Mouse (Mus musculus): ENCODE measurements around the gene Foxk1. TPM values are rescaled to one million over a fixed set of nuclear protein-coding genes. Genes with fewer than 3 reads are reported as not detected.
A peak's percentile ranks its signal among the peaks of the same experiment; 100 is the strongest.

Gene Foxk1
- polyA plus RNA-seq, 1 experiment from 2014 or later, result 4.4 TPM

DNA sequence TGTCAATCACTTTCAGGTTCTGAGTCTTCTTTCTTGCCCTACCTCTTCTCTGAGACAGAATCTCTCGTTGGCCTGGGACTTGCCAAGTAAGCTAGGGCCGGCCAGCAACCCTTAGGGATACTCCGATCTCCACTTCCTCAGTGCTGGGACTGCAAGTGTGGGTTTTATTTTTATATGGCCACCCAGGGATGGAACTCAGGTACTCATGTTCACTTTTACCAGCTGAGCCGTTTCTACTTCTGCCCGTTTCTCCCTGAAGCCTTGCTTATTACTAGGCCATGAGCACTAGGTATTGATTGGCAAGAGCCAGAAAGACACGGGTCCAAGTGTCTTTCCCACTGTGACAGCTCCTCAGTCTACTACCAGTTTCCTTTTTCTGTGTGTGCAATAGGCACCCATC, 61.7 kb downstream of the Foxk1 start:
- Histone ChIP-seq H3K4me1 (ENCODE audit: insufficient read depth, low read length) (peaks cover 11% of the 10 kb centered on the region; the same call in 1 of the 2 replicates), H3K27ac (ENCODE audit: low read length) (peak overlapping the region; percentile 87), H3K4me3 (ENCODE audit: low read length) (peak overlapping the region; percentile 88), H3K36me3 (ENCODE audit: insufficient read depth, low read length) (peaks cover 16% of the 10 kb centered on the region), H3K27me3 (ENCODE audit: insufficient read depth, low read length) (no peaks in the 10 kb centered on the region), H3K9ac (replicated peaks; ENCODE audit: low read length) (peak overlapping the region; percentile 63), H3K4me2 (replicated peaks; ENCODE audit: low read depth, low read length) (peak overlapping the region; percentile 90), H3K9me3 (ENCODE audit: low read length) (no peaks in the 10 kb centered on the region)
- ATAC-seq (ENCODE audit: low FRiP score, low TSS enrichment), result no peak
- 89% methylated on average over 6 of the region's 6 CpGs for WGBS

- Histone ChIP-seq H3K9me3 (ENCODE audit: low read length) (no peaks in the 10 kb centered on the region), H3K9ac (replicated peaks; ENCODE audit: low read length) (peak within 1 kb of the TSS; percentile 63), H3K27me3 (ENCODE audit: insufficient read depth, low read length) (no peaks in the 10 kb centered on the region), H3K4me3 (ENCODE audit: low read length) (peak within 1 kb of the TSS; percentile 88), H3K4me2 (replicated peaks; ENCODE audit: low read depth, low read length) (peak within 1 kb of the TSS; percentile 90), H3K4me1 (ENCODE audit: insufficient read depth, low read length) (peaks cover 11% of the 10 kb centered on the region; the same call in 1 of the 2 replicates), H3K36me3 (ENCODE audit: insufficient read depth, low read length) (peaks cover 10% of the 10 kb centered on the region), H3K27ac (ENCODE audit: low read length) (peak within 1 kb of the TSS; percentile 87)
- peak; percentile 89 for ATAC-seq (ENCODE audit: low FRiP score, low TSS enrichment)
- WGBS, result 1% methylated on average over 60 of the region's 60 CpGs
These were observed 62.5 kb downstream of the Foxk1 start, which contains the start of gene Ap5z1 for GRCm38 (mm10) chr5:142463461-142464454. Gene Ap5z1 (plus strand): TSS chr5:142463944.

DNA sequence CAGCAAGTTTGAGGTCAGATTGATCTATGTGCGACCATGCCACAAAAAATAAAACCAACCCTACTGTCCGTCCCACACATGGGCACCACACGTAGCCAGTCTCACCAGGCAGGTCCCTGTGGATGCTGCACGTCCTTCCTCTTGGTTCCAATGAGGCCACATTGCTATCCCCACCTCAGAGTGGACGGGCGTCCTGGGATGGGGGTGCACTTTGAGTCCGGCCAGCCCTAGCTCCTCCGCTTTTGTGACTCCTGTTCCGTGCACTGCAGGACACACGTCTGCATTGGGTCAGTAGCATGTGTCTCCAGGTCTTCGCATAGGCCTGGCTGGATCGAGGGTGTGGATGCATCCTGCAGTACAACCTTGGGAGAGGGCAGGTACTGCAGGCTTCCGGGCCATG, 67.1 kb downstream of the Foxk1 start:
- 89% methylated on average over 13 of the region's 13 CpGs for WGBS

GRCm38 (mm10) chr5:142469796-142470195, 68.5 kb downstream of the Foxk1 start:
- 91% methylated on average over 11 of the region's 11 CpGs for WGBS
- Histone ChIP-seq H3K36me3 (ENCODE audit: insufficient read depth, low read length) (peaks cover 16% of the 10 kb centered on the region), H3K9me3 (ENCODE audit: low read length) (no peaks in the 10 kb centered on the region), H3K4me2 (replicated peaks; ENCODE audit: low read depth, low read length) (no peak overlapping the region), H3K27ac (ENCODE audit: low read length) (no peak overlapping the region), H3K4me3 (ENCODE audit: low read length) (no peak overlapping the region), H3K4me1 (ENCODE audit: insufficient read depth, low read length) (peaks cover 3% of the 10 kb centered on the region; the same call in 1 of the 2 replicates), H3K9ac (replicated peaks; ENCODE audit: low read length) (no peak overlapping the region), H3K27me3 (ENCODE audit: insufficient read depth, low read length) (no peaks in the 10 kb centered on the region)
- ATAC-seq (ENCODE audit: low FRiP score, low TSS enrichment), result no peak

More for the DNA sequence above, 67.1 kb downstream of the Foxk1 start:
- H3K27me3 ChIP-seq (ENCODE audit: insufficient read depth, low read length), result no peaks in the 10 kb centered on the region
- no peaks in the 10 kb centered on the region for H3K9me3 ChIP-seq (ENCODE audit: low read length)
- peaks cover 16% of the 10 kb centered on the region for H3K36me3 ChIP-seq (ENCODE audit: insufficient read depth, low read length)
- H3K4me1 ChIP-seq (ENCODE audit: insufficient read depth, low read length), result peaks cover 9% of the 10 kb centered on the region; the same call in 1 of the 2 replicates
- no peak overlapping the region for H3K27ac ChIP-seq (ENCODE audit: low read length)
- no peak overlapping the region for H3K9ac ChIP-seq (replicated peaks; ENCODE audit: low read length)
- no peak for ATAC-seq (ENCODE audit: low FRiP score, low TSS enrichment)
- H3K4me3 ChIP-seq (ENCODE audit: low read length), result no peak overlapping the region
- no peak overlapping the region for H3K4me2 ChIP-seq (replicated peaks; ENCODE audit: low read depth, low read length)

- no peak overlapping the region for H3K4me3 ChIP-seq (ENCODE audit: low read length)
- H3K4me2 ChIP-seq (replicated peaks; ENCODE audit: low read depth, low read length), result no peak overlapping the region
- peaks cover 13% of the 10 kb centered on the region; the same call in 1 of the 2 replicates for H3K36me3 ChIP-seq (ENCODE audit: insufficient read depth, low read length)
- no peaks in the 10 kb centered on the region for H3K27me3 ChIP-seq (ENCODE audit: insufficient read depth, low read length)
- H3K27ac ChIP-seq (ENCODE audit: low read length), result no peak overlapping the region
- no peak for ATAC-seq (ENCODE audit: low FRiP score, low TSS enrichment)
- 70% methylated on average over 10 of the region's 10 CpGs for WGBS
- no peaks in the 10 kb centered on the region for H3K4me1 ChIP-seq (ENCODE audit: insufficient read depth, low read length)
- H3K9ac ChIP-seq (replicated peaks; ENCODE audit: low read length), result no peak overlapping the region
- no peaks in the 10 kb centered on the region for H3K9me3 ChIP-seq (ENCODE audit: low read length)
These were observed 72.4 kb downstream of the Foxk1 start for GRCm38 (mm10) chr5:142473696-142474095.

- Histone ChIP-seq H3K4me2 (replicated peaks; ENCODE audit: low read depth, low read length) (no peak overlapping the region), H3K9ac (replicated peaks; ENCODE audit: low read length) (no peak overlapping the region), H3K27ac (ENCODE audit: low read length) (no peak overlapping the region), H3K9me3 (ENCODE audit: low read length) (no peaks in the 10 kb centered on the region), H3K4me3 (ENCODE audit: low read length) (no peak overlapping the region), H3K27me3 (ENCODE audit: insufficient read depth, low read length) (no peaks in the 10 kb centered on the region), H3K36me3 (ENCODE audit: insufficient read depth, low read length) (0 out of 2 replicates have a peak, but pooled peaks cover 6% of the 10 kb centered on the region), H3K4me1 (ENCODE audit: insufficient read depth, low read length) (0 out of 2 replicates have a peak, but pooled peaks cover 5% of the 10 kb centered on the region)
- WGBS, result 78% methylated on average over 7 of the region's 7 CpGs
- ATAC-seq (ENCODE audit: low FRiP score, low TSS enrichment), result no peak
These were observed 74.4 kb downstream of the Foxk1 start for GRCm38 (mm10) chr5:142475669-142476068.

- H3K4me1 ChIP-seq (ENCODE audit: insufficient read depth, low read length), result 0 out of 2 replicates have a peak, but pooled peaks cover 5% of the 10 kb centered on the region
- no peaks in the 10 kb centered on the region for H3K27me3 ChIP-seq (ENCODE audit: insufficient read depth, low read length)
- H3K27ac ChIP-seq (ENCODE audit: low read length), result no peak overlapping the region
- no peak; the same call in 1 of the 2 replicates for ATAC-seq (ENCODE audit: low FRiP score, low TSS enrichment)
- H3K4me2 ChIP-seq (replicated peaks; ENCODE audit: low read depth, low read length), result no peak overlapping the region
- H3K9me3 ChIP-seq (ENCODE audit: low read length), result no peaks in the 10 kb centered on the region
- no peak overlapping the region for H3K4me3 ChIP-seq (ENCODE audit: low read length)
- no peak overlapping the region for H3K9ac ChIP-seq (replicated peaks; ENCODE audit: low read length)
- H3K36me3 ChIP-seq (ENCODE audit: insufficient read depth, low read length), result 0 out of 2 replicates have a peak, but pooled peaks cover 1% of the 10 kb centered on the region
- 83% methylated on average over 12 of the region's 12 CpGs for WGBS
These were observed 76.0 kb downstream of the Foxk1 start for GRCm38 (mm10) chr5:142477346-142477745.

DNA sequence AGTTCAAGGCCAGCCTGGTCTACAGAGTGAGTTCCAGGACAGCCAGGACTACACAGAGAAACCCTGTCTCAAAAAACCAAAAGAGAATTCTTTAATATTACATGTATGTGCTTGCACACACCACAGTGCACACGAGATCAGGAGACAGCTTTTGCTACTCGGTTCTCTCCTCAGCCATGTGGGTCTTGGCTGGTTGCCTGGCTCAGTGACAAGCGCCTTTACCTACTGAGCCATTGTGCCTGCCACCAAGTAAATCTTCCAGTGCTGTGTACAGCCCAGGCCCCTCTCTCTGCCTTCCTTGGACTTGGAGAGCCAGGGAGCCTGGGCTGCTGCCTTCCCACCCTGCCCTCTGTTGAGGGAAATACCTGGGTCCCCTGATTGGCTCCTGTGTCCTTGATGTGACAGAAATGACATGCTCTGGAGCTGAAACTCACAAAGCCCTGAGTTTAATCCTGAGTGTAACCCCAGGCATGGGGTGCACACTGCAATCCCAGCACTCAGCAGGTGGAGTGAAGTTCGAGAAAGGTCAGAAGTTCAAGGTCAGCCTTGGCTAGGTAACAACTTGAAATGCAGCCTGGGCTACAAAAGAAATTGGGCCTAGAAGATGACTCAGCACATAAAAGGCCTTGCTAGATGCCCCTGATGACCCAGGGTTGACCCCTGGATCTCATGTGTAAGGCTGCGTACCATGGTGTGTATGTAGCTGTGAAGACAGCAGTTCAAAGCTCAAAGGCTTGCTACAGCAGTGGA, 76.7 kb downstream of the Foxk1 start:
- Histone ChIP-seq H3K4me3 (ENCODE audit: low read length) (no peak overlapping the region), H3K9me3 (ENCODE audit: low read length) (no peaks in the 10 kb centered on the region), H3K9ac (replicated peaks; ENCODE audit: low read length) (no peak overlapping the region), H3K27me3 (ENCODE audit: insufficient read depth, low read length) (no peaks in the 10 kb centered on the region), H3K4me1 (ENCODE audit: insufficient read depth, low read length) (0 out of 2 replicates have a peak, but pooled peaks cover 5% of the 10 kb centered on the region), H3K27ac (ENCODE audit: low read length) (no peak overlapping the region), H3K4me2 (replicated peaks; ENCODE audit: low read depth, low read length) (no peak overlapping the region), H3K36me3 (ENCODE audit: insufficient read depth, low read length) (no peaks in the 10 kb centered on the region)
- WGBS, result 84% methylated on average over 5 of the region's 5 CpGs
- no peak for ATAC-seq (ENCODE audit: low FRiP score, low TSS enrichment)

DNA sequence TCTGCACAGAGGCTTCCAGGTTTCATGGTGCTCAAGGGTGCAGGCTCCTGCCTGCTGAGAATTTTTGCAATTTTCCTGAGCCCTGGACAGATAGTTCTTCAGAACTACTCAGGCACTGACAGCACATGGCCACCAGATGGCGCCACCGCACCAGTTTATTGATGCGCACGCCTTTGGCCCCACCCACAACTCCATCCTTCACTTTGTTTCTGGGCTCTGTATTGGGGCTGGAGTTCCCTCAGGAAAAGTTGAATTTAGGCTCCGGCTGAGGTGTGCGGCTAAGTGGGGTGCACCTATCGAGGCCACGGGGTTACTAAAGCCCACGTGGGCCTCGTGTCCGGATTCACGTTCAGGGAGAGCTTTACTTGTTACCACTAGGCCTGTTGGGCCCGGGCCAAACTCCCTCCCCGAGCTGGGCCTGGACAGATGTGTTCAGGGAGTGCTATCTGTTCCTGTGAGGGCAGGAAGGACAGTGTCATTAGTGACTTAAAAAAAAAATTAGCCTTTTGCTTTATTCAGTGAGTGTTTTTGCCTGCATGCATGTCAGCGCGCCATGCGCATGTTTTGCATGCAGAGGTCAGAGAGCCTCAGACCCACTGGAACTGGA, 77.6 kb downstream of the Foxk1 start:
- H3K27ac ChIP-seq (ENCODE audit: low read length), result no peak overlapping the region
- no peaks in the 10 kb centered on the region for H3K27me3 ChIP-seq (ENCODE audit: insufficient read depth, low read length)
- peak overlapping the region; percentile 43 for H3K4me2 ChIP-seq (replicated peaks; ENCODE audit: low read depth, low read length)
- peak; percentile 66; the same call in 1 of the 2 replicates for ATAC-seq (ENCODE audit: low FRiP score, low TSS enrichment)
- 0 out of 2 replicates have a peak, but pooled peaks cover 5% of the 10 kb centered on the region for H3K4me1 ChIP-seq (ENCODE audit: insufficient read depth, low read length)
- WGBS, result 28% methylated on average over 17 of the region's 17 CpGs
- H3K4me3 ChIP-seq (ENCODE audit: low read length), result no peak overlapping the region
- H3K9me3 ChIP-seq (ENCODE audit: low read length), result no peaks in the 10 kb centered on the region
- H3K9ac ChIP-seq (replicated peaks; ENCODE audit: low read length), result peak overlapping the region; percentile 50; the same call in 1 of the 2 replicates
- no peaks in the 10 kb centered on the region for H3K36me3 ChIP-seq (ENCODE audit: insufficient read depth, low read length)
